Mouse (Mus musculus) inflammation-experienced regulatory T-cells, adult 6 months (primary cell): ENCODE measurements around the gene Olfr389. TPM values are rescaled to one million over a fixed set of nuclear protein-coding genes. Genes with fewer than 3 reads are reported as not detected.

ENCODE experiments used
- ATAC-seq: one replicate; pipeline ENCODE4 v1.8.0; 2017
- polyA plus RNA-seq, 3 experiments: library from polyadenylated mRNA; unstranded; fragments of 100-300 nt; shearing (Covaris generic); gene quantifications; one replicate each; pipeline ENCODE4 v1.2.1; 2017

Gene Olfr389
- polyA plus RNA-seq = not detected

GRCm38 (mm10) chr11:73780613-73781012 lies at the start of gene Olfr389:
Gene Olfr389 (minus strand): TSS chr11:73780713.
- ATAC-seq = no peak

GRCm38 (mm10) chr11:73816949-73817348 lies 36.4 kb upstream of the Olfr389 start, which contains the start of gene Olfr392:
Gene Olfr392 (minus strand): TSS chr11:73817049.
- no peak for ATAC-seq

- no peak for ATAC-seq
Measured at GRCm38 (mm10) chr11:73802952-73803351, 22.4 kb upstream of the Olfr389 start, which contains the start of gene Olfr391-ps. Gene Olfr391-ps (minus strand): TSS chr11:73803052.

GRCm38 (mm10) chr11:73782664-73783063 lies 2.2 kb upstream of the Olfr389 start, which contains the start of gene Olfr390:
Gene Olfr390 (plus strand): TSS chr11:73782964.
- no peak for ATAC-seq

GRCm38 (mm10) chr11:73759115-73759514 lies 21.4 kb downstream of the Olfr389 start:
- no peak for ATAC-seq

Other genes with a start within 250 kb of the Olfr389 start
- not detected for gene Olfr385, start 187.7 kb downstream of the Olfr389 start, polyA plus RNA-seq
- not detected for gene Olfr384, start 182.1 kb downstream of the Olfr389 start, polyA plus RNA-seq
- gene Zfp735, start 91.9 kb downstream of the Olfr389 start, polyA plus RNA-seq = not detected
- gene Olfr390, start 2.3 kb upstream of the Olfr389 start, polyA plus RNA-seq = not detected
- gene Olfr391-ps, start 22.3 kb upstream of the Olfr389 start, polyA plus RNA-seq = not detected
- gene Olfr392, start 36.3 kb upstream of the Olfr389 start, polyA plus RNA-seq = under 1 TPM in 1 of 3 experiments, not detected in 2; 0.17 TPM
- not detected for gene Olfr393, start 70.7 kb upstream of the Olfr389 start, polyA plus RNA-seq
- gene Olfr394, start 110.1 kb upstream of the Olfr389 start, polyA plus RNA-seq = not detected
- gene Olfr395, start 128.6 kb upstream of the Olfr389 start, polyA plus RNA-seq = not detected
- gene Olfr23, start 156.0 kb upstream of the Olfr389 start, polyA plus RNA-seq = not detected
- gene Olfr397, start 180.1 kb upstream of the Olfr389 start, polyA plus RNA-seq = not detected
- not detected for gene Olfr398, start 209.7 kb upstream of the Olfr389 start, polyA plus RNA-seq